Comparison of ENCODE assay signal across 8 mouse cellular contexts in genomic region chr2:85049277-85049676, GRCm38 (mm10). TPM values are rescaled to one million over a fixed set of nuclear protein-coding genes. Genes with fewer than 3 reads are reported as not detected.
DNase-seq lines count a peak whose midpoint lies in the region; ATAC-seq and TF ChIP-seq lines count a peak whose summit lies in the region.

No protein-coding gene starts in this region.

- TF ChIP-seq CTCF in lung, adult 2 months (IDR thresholded peaks at IDR 0.05; ENCODE audit: insufficient read depth, low read length), result no peak
- TF ChIP-seq CTCF in stomach, postnatal 0 days (IDR thresholded peaks at IDR 0.05; ENCODE audit: low read depth), result 0 out of 2 replicates have a peak, but pooled peaks have one; percentile 3

- peak overlapping the region; percentile 80; the same call in 1 of the 2 replicates for H3K27ac ChIP-seq in heart, embryonic 10.5 days
- H3K27ac ChIP-seq in stomach, postnatal 0 days (replicated peaks), result peak overlapping the region; percentile 99

- WGBS in heart, embryonic 10.5 days, result 71% methylated on average over 4 of the region's 4 CpGs
- 59% methylated on average over 4 of the region's 4 CpGs for WGBS in lung, adult 2 months
- WGBS in stomach, postnatal 0 days, result 61% methylated on average over 4 of the region's 4 CpGs

- ATAC-seq in stomach, postnatal 0 days (ENCODE audit: low FRiP score, low TSS enrichment), result no peak

- H3K27me3 ChIP-seq in heart, embryonic 10.5 days (ENCODE audit: insufficient read depth, poor library complexity, severe bottlenecking), result no peaks in the 10 kb centered on the region
- no peaks in the 10 kb centered on the region for H3K27me3 ChIP-seq in stomach, postnatal 0 days (ENCODE audit: control insufficient read depth, insufficient read depth, low read length)

- TF ChIP-seq POLR2A in lung, adult 2 months (IDR thresholded peaks at IDR 0.05; ENCODE audit: borderline replicate concordance, extremely low read depth, low read depth, low read length), result no peak

- peak overlapping the region; percentile 79; the same call in 1 of the 2 replicates for H3K4me3 ChIP-seq in heart, embryonic 10.5 days
- peak overlapping the region; percentile 20 for H3K4me3 ChIP-seq in lung, adult 2 months (replicated peaks; ENCODE audit: extremely low read depth, low read depth, low read length)
- peak overlapping the region; percentile 62; the same call in 1 of the 2 replicates for H3K4me3 ChIP-seq in stomach, postnatal 0 days (ENCODE audit: low read depth, low read length)

- H3K4me2 ChIP-seq in stomach, postnatal 0 days (replicated peaks; ENCODE audit: low read depth), result peak overlapping the region; percentile 77

- DNase-seq in cerebellum, adult 9-11 months, result peak; percentile 60
- DNase-seq in cerebellum, adult 8-10 months, result no peak
- DNase-seq in MN1 (ENCODE audit: low spot score), result peak; percentile 52
- DNase-seq in heart, embryonic 10.5 days (ENCODE audit: low spot score), result no peak
- DNase-seq in lung, adult 2 months, result no peak
- DNase-seq in stomach, postnatal 0 days (ENCODE audit: low spot score), result no peak
- DNase-seq in layer of hippocampus, postnatal 10 days (ENCODE audit: low spot score in 2 of 2), result no peak
- DNase-seq in left cerebral cortex, adult 8-10 months (ENCODE audit: low spot score in 2 of 2), result no peak

- H3K9me3 ChIP-seq in heart, embryonic 10.5 days, result no peaks in the 10 kb centered on the region
- H3K9me3 ChIP-seq in stomach, postnatal 0 days (ENCODE audit: control insufficient read depth, low read length), result no peaks in the 10 kb centered on the region

- H3K4me1 ChIP-seq in heart, embryonic 10.5 days, result peaks cover 51% of the 10 kb centered on the region
- H3K4me1 ChIP-seq in lung, adult 2 months (ENCODE audit: control insufficient read depth, insufficient read depth, low read length), result peaks cover 20% of the 10 kb centered on the region
- H3K4me1 ChIP-seq in stomach, postnatal 0 days (replicated peaks; ENCODE audit: control insufficient read depth, insufficient read depth), result 0 out of 2 replicates have a peak, but pooled peaks cover 6% of the 10 kb centered on the region

- no peak overlapping the region for H3K9ac ChIP-seq in stomach, postnatal 0 days (ENCODE audit: low read length)

- TF ChIP-seq EP300 in stomach, postnatal 0 days (optimal IDR thresholded peaks at IDR 0.05), result no peak

- H3K36me3 ChIP-seq in heart, embryonic 10.5 days, result peaks cover 54% of the 10 kb centered on the region
- H3K36me3 ChIP-seq in stomach, postnatal 0 days (ENCODE audit: control insufficient read depth, insufficient read depth, low read length), result peaks cover 17% of the 10 kb centered on the region

RNA-seq across cellular contexts. Expression of gene Tnks1bp1, which starts 1.5 kb away (rescaled TPM):
- 24.7 and 25.9 TPM in 2 replicates for polyA plus RNA-seq in heart, embryonic 10.5 days (2016; fragmentation: Nextera tagmentation; extraction: Ambion mirVana)
- 208 and 218 TPM in 2 replicates for polyA plus RNA-seq in lung, adult 2 months (2012; rRNA removed)
- 32.9 and 34.0 TPM in 2 replicates for polyA plus RNA-seq in stomach, postnatal 0 days (2015; fragmentation: Nextera tagmentation; extraction: Ambion mirVana)
- total RNA-seq in layer of hippocampus, postnatal 10 days (2021), result 100 to 1,000 TPM; 112 to 130 TPM
- 100 to 1,000 TPM in 3 of 4 experiments, 10 to 100 TPM in 1; 96.3 to 122 (median 110) TPM for total RNA-seq in left cerebral cortex, adult 8-10 months (2022)

RNA-seq across cellular contexts. Expression of gene P2rx3, which starts 12.0 kb away (rescaled TPM):
- polyA plus RNA-seq in heart, embryonic 10.5 days (2016; fragmentation: Nextera tagmentation; extraction: Ambion mirVana), result 1.1 and 1.6 TPM in 2 replicates
- polyA plus RNA-seq in lung, adult 2 months (2012; rRNA removed), result 0.20 and 0.27 TPM in 2 replicates
- polyA plus RNA-seq in stomach, postnatal 0 days (2015; fragmentation: Nextera tagmentation; extraction: Ambion mirVana), result 0.62 and 0.73 TPM in 2 replicates
- 1 to 10 TPM; 2.0 to 2.1 TPM for total RNA-seq in layer of hippocampus, postnatal 10 days (2021)
- 1 to 10 TPM; 1.7 to 3.3 (median 2.3) TPM for total RNA-seq in left cerebral cortex, adult 8-10 months (2022)

RNA-seq across cellular contexts. Expression of gene Ssrp1, which starts 12.2 kb away (rescaled TPM):
- polyA plus RNA-seq in heart, embryonic 10.5 days (2016; fragmentation: Nextera tagmentation; extraction: Ambion mirVana), result 223 and 273 TPM in 2 replicates
- 72.9 and 97.8 TPM in 2 replicates for polyA plus RNA-seq in lung, adult 2 months (2012; rRNA removed)
- 84.8 and 90.0 TPM in 2 replicates for polyA plus RNA-seq in stomach, postnatal 0 days (2015; fragmentation: Nextera tagmentation; extraction: Ambion mirVana)
- total RNA-seq in layer of hippocampus, postnatal 10 days (2021), result 100 to 1,000 TPM; 110 to 122 TPM
- total RNA-seq in left cerebral cortex, adult 8-10 months (2022), result 100 to 1,000 TPM in 3 of 4 experiments, 10 to 100 TPM in 1; 99.9 to 112 (median 106) TPM

Comparison
In these comparisons a context has a peak if more than half of its experiments do, and no peak if none do; other contexts are left out.
1. DNase-seq: peak in cerebellum, adult 9-11 months (single experiment) and MN1 (single experiment); none in cerebellum, adult 8-10 months (single experiment), heart, embryonic 10.5 days (single experiment), lung, adult 2 months (single experiment), stomach, postnatal 0 days (single experiment), layer of hippocampus, postnatal 10 days (0 of 2) and left cerebral cortex, adult 8-10 months (0 of 2).
2. H3K4me3 ChIP-seq: peak in every context shown above with its lines; median percentile 79 in heart, embryonic 10.5 days; 62 in stomach, postnatal 0 days; 20 in lung, adult 2 months.